Comparison of ENCODE assay signal across 16 mouse cellular contexts in genomic region chr6:120011440-120011839, GRCm38 (mm10).
"Had no signal": no experiment of that assay in that cellular context is flagged by ENCODE, and none has a peak within 500 bp of the region (broad histone marks: within the 10 kb centered on the region; RNA-seq: fewer than 3 reads in every experiment).

No protein-coding gene starts in this region.

- H3K36me3 ChIP-seq: limb, embryonic 13.5 days; midbrain, embryonic 15.5 days; neural tube, embryonic 12.5 days; stomach, embryonic 15.5 days had no signal

- H3K4me1 ChIP-seq: midbrain, embryonic 15.5 days; neural tube, embryonic 12.5 days had no signal

- H3K27me3 ChIP-seq: limb, embryonic 13.5 days; midbrain, embryonic 15.5 days; neural tube, embryonic 12.5 days; stomach, embryonic 15.5 days had no signal

- H3K27ac ChIP-seq: layer of hippocampus, adult 2 months; limb, embryonic 13.5 days; midbrain, embryonic 15.5 days; neural tube, embryonic 12.5 days; stomach, embryonic 15.5 days had no signal

- ATAC-seq: lung, postnatal 0 days; midbrain, embryonic 15.5 days had no signal

- H3K4me2 ChIP-seq: limb, embryonic 13.5 days; midbrain, embryonic 11.5 days; midbrain, embryonic 15.5 days; neural tube, embryonic 12.5 days; stomach, embryonic 15.5 days had no signal

- H3K9me3 ChIP-seq: limb, embryonic 13.5 days; midbrain, embryonic 15.5 days; neural tube, embryonic 12.5 days; stomach, embryonic 15.5 days had no signal

- H3K4me3 ChIP-seq: layer of hippocampus, adult 2 months; limb, embryonic 13.5 days; midbrain, embryonic 15.5 days; neural tube, embryonic 12.5 days; stomach, embryonic 15.5 days had no signal

- H3K9ac ChIP-seq: limb, embryonic 13.5 days; midbrain, embryonic 15.5 days; neural tube, embryonic 12.5 days; stomach, embryonic 15.5 days had no signal

- DNase-seq: kidney, adult 11 months; kidney, adult 9 months; kidney, postnatal 10 days; kidney, postnatal 4 days; left cerebral cortex, postnatal 4 days; lung, adult 18-20 months; lung, postnatal 36 days; thymus, adult 2 months; thymus, postnatal 25 days had no signal
